ENCODE assay signal across 17 mouse cellular contexts in the genomic region with DNA sequence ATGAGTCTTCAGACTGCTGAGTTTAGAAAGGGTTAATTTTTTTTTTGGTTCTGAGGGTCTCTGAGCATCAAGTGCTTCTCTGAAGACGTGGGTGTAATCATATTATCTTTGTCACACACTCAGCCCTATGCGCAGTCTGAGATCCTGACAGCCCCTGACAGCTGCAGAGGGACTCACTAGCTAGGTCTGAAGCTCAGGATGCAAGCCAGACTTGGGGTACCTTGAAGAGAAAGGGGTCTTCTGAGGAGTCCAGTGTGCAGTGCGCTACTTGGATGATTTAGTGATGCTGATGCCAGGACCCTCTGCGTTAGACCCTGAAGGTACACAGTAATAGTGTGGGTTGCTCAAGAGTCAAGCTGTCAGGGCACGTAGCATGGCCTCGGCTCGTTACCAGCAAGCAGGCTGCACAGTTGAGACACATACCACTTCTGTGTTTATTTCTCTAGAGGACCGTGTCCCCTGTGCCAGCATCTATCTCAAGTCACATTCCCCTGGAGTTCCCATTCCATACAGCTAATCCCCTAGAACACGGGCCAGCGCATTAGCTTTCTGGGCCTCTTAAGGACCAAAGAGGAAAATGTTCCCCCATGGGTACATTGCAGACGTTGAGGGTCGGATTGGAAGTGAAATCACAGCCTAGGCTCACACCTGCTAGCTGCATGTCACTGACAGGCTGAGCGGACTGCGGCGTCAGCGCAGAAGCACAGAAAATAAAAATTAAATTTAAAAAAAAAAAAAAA. TPM values are rescaled to one million over a fixed set of nuclear protein-coding genes. Genes with fewer than 3 reads are reported as not detected.
A peak's percentile ranks its signal among the peaks of the same experiment; 100 is the strongest.
DNase-seq lines count a peak whose midpoint lies in the region; ATAC-seq lines count a peak whose summit lies in the region.
"Had no signal": no experiment of that assay in that cellular context is flagged by ENCODE, and none has a peak within 500 bp of the region (broad histone marks: within the 10 kb centered on the region; RNA-seq: fewer than 3 reads in every experiment).

No protein-coding gene starts in this region.

- no peak overlapping the region for H3K9ac ChIP-seq in liver, embryonic 11.5 days (ENCODE audit: low read depth, low read length)
- no peak overlapping the region for H3K9ac ChIP-seq in liver, embryonic 12.5 days
- H3K9ac ChIP-seq in embryonic facial prominence, embryonic 14.5 days (ENCODE audit: low read depth, low read length): no peak overlapping the region
- no peak overlapping the region for H3K9ac ChIP-seq in hindbrain, embryonic 14.5 days
- H3K9ac ChIP-seq: limb, embryonic 13.5 days had no signal

- H3K9me3 ChIP-seq in liver, embryonic 11.5 days (ENCODE audit: control insufficient read depth, low read length): no peaks in the 10 kb centered on the region
- no peaks in the 10 kb centered on the region for H3K9me3 ChIP-seq in liver, embryonic 12.5 days (replicated peaks)
- no peaks in the 10 kb centered on the region for H3K9me3 ChIP-seq in embryonic facial prominence, embryonic 14.5 days (ENCODE audit: control insufficient read depth, low read length)
- H3K9me3 ChIP-seq in hindbrain, embryonic 14.5 days (ENCODE audit: control insufficient read depth, low read length): no peaks in the 10 kb centered on the region
- H3K9me3 ChIP-seq: limb, embryonic 13.5 days; megakaryocyte, embryonic 14.5 days had no signal

- no peaks in the 10 kb centered on the region; the same call in 1 of the 2 replicates for H3K4me1 ChIP-seq in liver, embryonic 11.5 days (replicated peaks; ENCODE audit: control insufficient read depth, insufficient read depth, low read length)
- peaks cover 7% of the 10 kb centered on the region; the same call in 1 of the 2 replicates for H3K4me1 ChIP-seq in liver, embryonic 12.5 days
- H3K4me1 ChIP-seq in embryonic facial prominence, embryonic 14.5 days (ENCODE audit: control insufficient read depth, insufficient read depth, low read length): 0 out of 2 replicates have a peak, but pooled peaks cover 5% of the 10 kb centered on the region
- peaks cover 9% of the 10 kb centered on the region; the same call in 1 of the 2 replicates for H3K4me1 ChIP-seq in hindbrain, embryonic 14.5 days (replicated peaks; ENCODE audit: control insufficient read depth, insufficient read depth, low read length)
- H3K4me1 ChIP-seq: megakaryocyte, embryonic 14.5 days had no signal

- no peak overlapping the region for H3K4me2 ChIP-seq in liver, embryonic 11.5 days
- no peak overlapping the region for H3K4me2 ChIP-seq in liver, embryonic 12.5 days
- H3K4me2 ChIP-seq in embryonic facial prominence, embryonic 14.5 days (ENCODE audit: low read depth, low read length): no peak overlapping the region
- H3K4me2 ChIP-seq in hindbrain, embryonic 14.5 days (replicated peaks): no peak overlapping the region
- H3K4me2 ChIP-seq: limb, embryonic 13.5 days had no signal

- WGBS in liver, embryonic 11.5 days: 70% methylated on average over 16 of the region's 16 CpGs
- WGBS in liver, embryonic 12.5 days (ENCODE audit: insufficient replicate concordance): 66% methylated on average over 16 of the region's 16 CpGs
- WGBS in embryonic facial prominence, embryonic 14.5 days: 63% methylated on average over 16 of the region's 16 CpGs
- WGBS in hindbrain, embryonic 14.5 days: 48% methylated on average over 16 of the region's 16 CpGs

- H3K27ac ChIP-seq in liver, embryonic 11.5 days (ENCODE audit: low read depth, low read length): no peak overlapping the region
- H3K27ac ChIP-seq in liver, embryonic 12.5 days: no peak overlapping the region
- H3K27ac ChIP-seq in embryonic facial prominence, embryonic 14.5 days (replicated peaks; ENCODE audit: low read depth, low read length): no peak overlapping the region; the same call in 1 of the 2 replicates
- no peak overlapping the region for H3K27ac ChIP-seq in hindbrain, embryonic 14.5 days
- H3K27ac ChIP-seq: limb, embryonic 13.5 days had no signal

- no peak overlapping the region for H3K4me3 ChIP-seq in liver, embryonic 11.5 days (ENCODE audit: low read depth, low read length)
- H3K4me3 ChIP-seq in liver, embryonic 12.5 days: no peak overlapping the region
- H3K4me3 ChIP-seq in embryonic facial prominence, embryonic 14.5 days (ENCODE audit: low read depth, low read length): no peak overlapping the region
- no peak overlapping the region for H3K4me3 ChIP-seq in hindbrain, embryonic 14.5 days (replicated peaks; ENCODE audit: low read length)
- H3K4me3 ChIP-seq: limb, embryonic 13.5 days; megakaryocyte, embryonic 14.5 days had no signal

- ATAC-seq in liver, embryonic 11.5 days (replicated peaks; ENCODE audit: low FRiP score): no peak
- ATAC-seq in liver, embryonic 12.5 days: no peak
- peak; percentile 34; the same call in 1 of the 2 replicates for ATAC-seq in embryonic facial prominence, embryonic 14.5 days (ENCODE audit: low read depth)
- ATAC-seq in hindbrain, embryonic 14.5 days (ENCODE audit: low FRiP score): 0 out of 2 replicates have a peak, but pooled peaks have one; percentile 16
- ATAC-seq in erythroblast, adult 5-6 weeks (replicated peaks; ENCODE audit: low FRiP score, poor library complexity, severe bottlenecking): no peak

- H3K36me3 ChIP-seq in liver, embryonic 11.5 days (ENCODE audit: control insufficient read depth, insufficient read depth, low read length): no peaks in the 10 kb centered on the region
- peaks cover 22% of the 10 kb centered on the region; the same call in 1 of the 2 replicates for H3K36me3 ChIP-seq in liver, embryonic 12.5 days
- H3K36me3 ChIP-seq in embryonic facial prominence, embryonic 14.5 days (ENCODE audit: control insufficient read depth, insufficient read depth, low read length): peaks cover 83% of the 10 kb centered on the region
- H3K36me3 ChIP-seq in hindbrain, embryonic 14.5 days (replicated peaks; ENCODE audit: control insufficient read depth, insufficient read depth): peaks cover 100% of the 10 kb centered on the region

- no peaks in the 10 kb centered on the region for H3K27me3 ChIP-seq in liver, embryonic 11.5 days (replicated peaks; ENCODE audit: control insufficient read depth, insufficient read depth, low read length)
- no peaks in the 10 kb centered on the region for H3K27me3 ChIP-seq in liver, embryonic 12.5 days (replicated peaks)
- H3K27me3 ChIP-seq in embryonic facial prominence, embryonic 14.5 days (replicated peaks; ENCODE audit: control insufficient read depth, insufficient read depth, low read length): no peaks in the 10 kb centered on the region
- H3K27me3 ChIP-seq in hindbrain, embryonic 14.5 days (ENCODE audit: control insufficient read depth, insufficient read depth, low read length): no peaks in the 10 kb centered on the region

- DNase-seq in gastrocnemius, postnatal 4 days (ENCODE audit: low spot score in 2 of 2): peak; percentile 14 to 24
- DNase-seq in gastrocnemius, adult 8-10 months (ENCODE audit: low spot score in 2 of 2): no peak
- DNase-seq in liver, embryonic 11.5 days (ENCODE audit: low spot score): peak; percentile 29
- peak; percentile 56 for DNase-seq in embryonic facial prominence, embryonic 14.5 days (ENCODE audit: low spot score)
- DNase-seq in hindbrain, embryonic 14.5 days (ENCODE audit: low spot score): no peak
- DNase-seq: adrenal gland, adult 2 months; cerebellum, adult 9-10 months; kidney, adult 11 months; lung, postnatal 14 days; right cerebral cortex, postnatal 4 days; thymus, postnatal 25 days had no signal

RNA-seq across cellular contexts. Expression of a gene that starts 5.0 kb away (rescaled TPM):
- 10 to 100 TPM; 79.6 to 83.7 TPM for total RNA-seq in gastrocnemius, postnatal 4 days (2021)
- not detected for total RNA-seq in gastrocnemius, adult 8-10 months (2022)
- polyA plus RNA-seq in liver, embryonic 11.5 days (2014; fragmentation: Nextera tagmentation; extraction: Ambion mirVana): 1.6 TPM in 2 replicates
- polyA plus RNA-seq in liver, embryonic 12.5 days (2016; fragmentation: Nextera tagmentation; extraction: Ambion mirVana): 1.2 and 1.4 TPM in 2 replicates
- 5.0 TPM in 2 replicates for polyA plus RNA-seq in embryonic facial prominence, embryonic 14.5 days (2014; fragmentation: Nextera tagmentation; extraction: Ambion mirVana)
- 1.4 and 1.8 TPM in 2 replicates for polyA plus RNA-seq in hindbrain, embryonic 14.5 days (2014; fragmentation: Nextera tagmentation; extraction: Ambion mirVana)
- total RNA-seq in erythroblast, adult 5-6 weeks (2015; ENCODE audit: low replicate concordance): not detected in 2 replicates
- total RNA-seq in erythroblast, adult 5-6 weeks (2017; ENCODE audit: low replicate concordance): not detected in 2 replicates
- total RNA-seq: common myeloid progenitor, adult 5-6 weeks; granulocyte monocyte progenitor cell, adult 5-6 weeks had no signal

Comparison
In these comparisons a context has a peak if more than half of its experiments do, and no peak if none do; other contexts are left out.
1. DNase-seq: peak in gastrocnemius, postnatal 4 days (2 of 2), liver, embryonic 11.5 days (single experiment) and embryonic facial prominence, embryonic 14.5 days (single experiment); none in gastrocnemius, adult 8-10 months (0 of 2) and hindbrain, embryonic 14.5 days (single experiment).
2. ATAC-seq: peak in embryonic facial prominence, embryonic 14.5 days (single experiment) and hindbrain, embryonic 14.5 days (single experiment); none in liver, embryonic 11.5 days (single experiment), liver, embryonic 12.5 days (single experiment) and erythroblast, adult 5-6 weeks (single experiment).